Mouse (Mus musculus) kidney, adult 2 months (tissue): Measurements from ENCODE around the gene Ciart. TPM values are rescaled to one million over a fixed set of nuclear protein-coding genes. Genes with fewer than 3 reads are reported as not detected.
A peak's percentile ranks its signal among the peaks of the same experiment; 100 is the strongest.

ENCODE experiments used
- DNase-seq: peaks from one replicate; pipeline ENCODE4 v3.0.0; 2021
- H3K27ac ChIP-seq: fragments of 200-500 bp; 2 replicates; pipeline ENCODE4 v1.5.1; 2012; ENCODE audit warnings: low read depth, low read length, control low read depth, inconsistent platforms; ENCODE audit not compliant: insufficient read depth
- H3K27me3 ChIP-seq: fragments of 200-500 bp; replicated peaks from 2 replicates; pipeline ENCODE4 v1.6.1; 2012; ENCODE audit warnings: mild to moderate bottlenecking, moderate library complexity, low read length, inconsistent platforms; ENCODE audit not compliant: control insufficient read depth, insufficient read depth
- H3K36me3 ChIP-seq: fragments of 200-500 bp; 2 replicates; pipeline ENCODE4 v1.6.1; 2012; ENCODE audit warnings: mild to moderate bottlenecking, moderate library complexity, low read length, inconsistent platforms; ENCODE audit not compliant: control insufficient read depth, insufficient read depth
- H3K4me1 ChIP-seq: fragments of 200-500 bp; 2 replicates; pipeline ENCODE4 v1.6.1; 2011; ENCODE audit warnings: low read length; ENCODE audit not compliant: control insufficient read depth, insufficient read depth
- H3K4me3 ChIP-seq: fragments of 200-500 bp; 2 replicates; pipeline ENCODE4 v1.5.1; 2011; ENCODE audit warnings: mild to moderate bottlenecking, low read depth, low read length, control low read depth; ENCODE audit not compliant: insufficient read depth
- CTCF ChIP-seq: fragments of 200-500 bp; conservative IDR thresholded peaks from 2 replicates; pipeline ENCODE4 v1.5.1; 2011; ENCODE audit warnings: low read depth, mild to moderate bottlenecking, control low read depth, low read length, moderate library complexity, mixed read lengths; ENCODE audit not compliant: insufficient read depth, insufficient read length
- POLR2A ChIP-seq: fragments of 200-500 bp; IDR thresholded peaks from one replicate; pipeline ENCODE4 v1.6.1; 2011; ENCODE audit warnings: low read depth, low read length, control low read depth
- WGBS: fragments of 180-500 bp; shearing (Covaris S2); methylation state at CpG from one replicate; pipeline ENCODE4 v1.1.7; 2018; 5-methylcytosine and 5-hydroxymethylcytosine counted together
- polyA plus RNA-seq: library from polyadenylated mRNA; depleted of rRNA; stranded (reverse); fragments of >200 nt; gene quantifications from 2 replicates; pipeline ENCODE4 v1.2.3, GENCODE M21; 2012; rRNA removed

Gene Ciart
- polyA plus RNA-seq, 1 experiment, result 5.1 TPM

GRCm38 (mm10) chr3:95855502-95856089 lies 26.5 kb downstream of the Ciart start, which contains the start of gene Prpf3:
Prpf3 (minus strand) TSS chr3:95855885.
- WGBS, result under 1% methylated on average over 56 of the region's 56 CpGs
- TF ChIP-seq POLR2A, result peak; percentile 61
- TF ChIP-seq CTCF, result no peak
- peak within 1 kb of the TSS; percentile 68 for H3K27ac ChIP-seq
- DNase-seq, result peak; percentile 98
- H3K4me1 ChIP-seq, result no peaks in the 10 kb centered on the region
- no peaks in the 10 kb centered on the region for H3K27me3 ChIP-seq
- peaks cover 2% of the 10 kb centered on the region; the same call in 1 of the 2 replicates for H3K36me3 ChIP-seq
- peak within 1 kb of the TSS; percentile 90 for H3K4me3 ChIP-seq

- no peaks in the 10 kb centered on the region for H3K27me3 ChIP-seq
- TF ChIP-seq POLR2A (no peak), CTCF (no peak)
- H3K4me3 ChIP-seq, result no peak overlapping the region
- H3K36me3 ChIP-seq, result peaks cover 13% of the 10 kb centered on the region
- no peak overlapping the region for H3K27ac ChIP-seq
- WGBS, result 93% methylated on average over 8 of the region's 8 CpGs
- DNase-seq, result no peak
- H3K4me1 ChIP-seq, result no peaks in the 10 kb centered on the region
These were observed 30.7 kb downstream of the Ciart start for GRCm38 (mm10) chr3:95851317-95851716.

GRCm38 (mm10) chr3:95850611-95851010 lies 31.4 kb downstream of the Ciart start:
- DNase-seq, result no peak
- 86% methylated on average over 4 of the region's 4 CpGs for WGBS
- TF ChIP-seq CTCF, result no peak
- no peak for TF ChIP-seq POLR2A
- H3K36me3 ChIP-seq, result peaks cover 15% of the 10 kb centered on the region
- H3K4me1 ChIP-seq, result no peaks in the 10 kb centered on the region
- no peak overlapping the region for H3K27ac ChIP-seq
- no peak overlapping the region for H3K4me3 ChIP-seq
- no peaks in the 10 kb centered on the region for H3K27me3 ChIP-seq

- Histone ChIP-seq H3K4me3 (no peak overlapping the region), H3K4me1 (no peaks in the 10 kb centered on the region), H3K27ac (no peak overlapping the region), H3K27me3 (no peaks in the 10 kb centered on the region), H3K36me3 (peaks cover 14% of the 10 kb centered on the region)
- 85% methylated on average over 3 of the region's 3 CpGs for WGBS
- DNase-seq, result no peak
- TF ChIP-seq POLR2A (no peak), CTCF (no peak)
These were observed 39.4 kb downstream of the Ciart start for GRCm38 (mm10) chr3:95842503-95843214.

- H3K4me1 ChIP-seq, result no peaks in the 10 kb centered on the region
- no peaks in the 10 kb centered on the region for H3K27me3 ChIP-seq
- DNase-seq, result no peak
- 96% methylated on average over 2 of the region's 2 CpGs for WGBS
- H3K36me3 ChIP-seq, result peaks cover 6% of the 10 kb centered on the region
- TF ChIP-seq POLR2A, result no peak
- no peak for TF ChIP-seq CTCF
- no peak overlapping the region for H3K4me3 ChIP-seq
- no peak overlapping the region for H3K27ac ChIP-seq
These were observed 42.8 kb downstream of the Ciart start for GRCm38 (mm10) chr3:95839250-95839649.

GRCm38 (mm10) chr3:95829053-95829452 lies 53.0 kb downstream of the Ciart start:
- TF ChIP-seq POLR2A (no peak), CTCF (no peak)
- Histone ChIP-seq H3K27ac (no peak overlapping the region), H3K36me3 (peaks cover 12% of the 10 kb centered on the region), H3K4me1 (no peaks in the 10 kb centered on the region; the same call in 1 of the 2 replicates), H3K4me3 (no peak overlapping the region), H3K27me3 (no peaks in the 10 kb centered on the region)
- no peak for DNase-seq
- 98% methylated on average over 4 of the region's 4 CpGs for WGBS

Other genes starting within 250 kb of the Ciart start
- 31.9 and 43.0 TPM in 2 replicates for gene Mcl1, start 223.5 kb downstream of the Ciart start, polyA plus RNA-seq
- gene Adamtsl4, start 194.3 kb downstream of the Ciart start, polyA plus RNA-seq, result 5.2 and 6.0 TPM in 2 replicates
- 494 and 636 TPM in 2 replicates for gene Ecm1, start 142.7 kb downstream of the Ciart start, polyA plus RNA-seq
- 28.2 and 29.3 TPM in 2 replicates for gene Tars2, start 122.0 kb downstream of the Ciart start, polyA plus RNA-seq
- 12.6 and 13.9 TPM in 2 replicates for gene Rprd2, start 63.4 kb downstream of the Ciart start, polyA plus RNA-seq
- 12.4 and 14.6 TPM in 2 replicates for gene Prpf3, start 26.4 kb downstream of the Ciart start, polyA plus RNA-seq
- gene Mrps21, start 10.7 kb downstream of the Ciart start, polyA plus RNA-seq, result 172 and 274 TPM in 2 replicates
- gene BC028528, start 9.8 kb upstream of the Ciart start, polyA plus RNA-seq, result 5.7 and 8.1 TPM in 2 replicates
- gene Aph1a, start 11.7 kb upstream of the Ciart start, polyA plus RNA-seq, result 177 and 182 TPM in 2 replicates
- 206 TPM in 2 replicates for gene Car14, start 22.4 kb upstream of the Ciart start, polyA plus RNA-seq
- 13.0 and 18.5 TPM in 2 replicates for gene Anp32e, start 47.0 kb upstream of the Ciart start, polyA plus RNA-seq
- gene Plekho1, start 113.8 kb upstream of the Ciart start, polyA plus RNA-seq, result 32.4 and 33.2 TPM in 2 replicates
- 6.7 and 7.9 TPM in 2 replicates for gene Vps45, start 176.2 kb upstream of the Ciart start, polyA plus RNA-seq
- gene Otud7b, start 222.3 kb upstream of the Ciart start, polyA plus RNA-seq, result 10.1 and 15.0 TPM in 2 replicates